Mouse (Mus musculus): ENCODE results near the gene Med15.
"Not testable (repeated sequence)": the region's sequence is repeated elsewhere in the genome, so short reads cannot be mapped to it uniquely, and the experiment has no call there.

The Med15 gene

GRCm38 (mm10) chr16:17732841-17733340 lies at the start of gene Med15:
TSS of gene Med15 (minus strand) at chr16:17732891.
- DNase-seq (ENCODE audit: low spot score): no peak

- no peak for DNase-seq (ENCODE audit: low spot score)
These were observed 47.0 kb upstream of the Med15 start for GRCm38 (mm10) chr16:17779692-17780091.

- DNase-seq (ENCODE audit: low spot score): no peak
These were observed 45.5 kb upstream of the Med15 start for GRCm38 (mm10) chr16:17778223-17778622.

GRCm38 (mm10) chr16:17776828-17777227 lies 44.1 kb upstream of the Med15 start:
- DNase-seq (ENCODE audit: low spot score): no peak

GRCm38 (mm10) chr16:17771117-17771865 lies 38.6 kb upstream of the Med15 start:
- DNase-seq (ENCODE audit: low spot score): no peak

DNA sequence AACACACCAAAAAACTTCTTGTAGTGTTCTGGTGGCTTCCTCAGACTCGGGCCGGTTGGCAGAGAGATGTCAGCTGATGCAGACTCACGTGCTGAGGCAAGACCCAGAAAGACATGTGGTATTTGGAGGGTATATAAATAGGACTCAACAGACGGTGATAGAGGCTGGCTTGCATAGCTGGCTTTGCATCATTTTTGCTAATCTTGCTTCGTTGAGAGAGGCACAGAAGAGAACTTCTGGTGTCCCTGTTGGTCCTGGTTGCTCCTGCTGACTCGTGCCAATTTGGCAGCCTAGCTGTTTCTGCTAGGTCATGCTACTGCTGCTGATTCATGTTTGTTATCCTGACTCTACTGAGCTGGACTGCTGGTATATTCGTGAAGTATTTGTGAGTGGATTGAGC lies 36.1 kb upstream of the Med15 start:
- DNase-seq (ENCODE audit: low spot score): no peak

DNA sequence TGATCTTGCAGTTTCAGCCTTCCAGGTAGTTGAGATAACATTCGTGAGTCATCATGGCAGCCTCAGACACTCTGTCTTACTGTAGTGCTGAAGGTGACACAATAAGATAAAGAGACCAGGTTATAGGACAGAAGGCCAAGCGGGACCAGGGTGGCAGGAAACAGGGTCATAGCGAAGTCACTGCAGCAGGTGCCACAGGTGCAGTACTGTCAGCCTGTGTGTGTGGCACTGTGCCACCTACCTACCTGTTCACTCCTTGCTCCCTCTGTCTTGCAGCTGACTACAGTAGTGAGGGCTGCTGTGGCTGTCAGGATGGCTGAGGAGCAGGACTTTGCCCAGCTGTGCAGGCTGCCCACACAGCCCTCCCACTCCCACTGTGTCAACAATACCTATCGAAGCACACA lies 31.4 kb upstream of the Med15 start:
- no peak for DNase-seq (ENCODE audit: low spot score)

DNA sequence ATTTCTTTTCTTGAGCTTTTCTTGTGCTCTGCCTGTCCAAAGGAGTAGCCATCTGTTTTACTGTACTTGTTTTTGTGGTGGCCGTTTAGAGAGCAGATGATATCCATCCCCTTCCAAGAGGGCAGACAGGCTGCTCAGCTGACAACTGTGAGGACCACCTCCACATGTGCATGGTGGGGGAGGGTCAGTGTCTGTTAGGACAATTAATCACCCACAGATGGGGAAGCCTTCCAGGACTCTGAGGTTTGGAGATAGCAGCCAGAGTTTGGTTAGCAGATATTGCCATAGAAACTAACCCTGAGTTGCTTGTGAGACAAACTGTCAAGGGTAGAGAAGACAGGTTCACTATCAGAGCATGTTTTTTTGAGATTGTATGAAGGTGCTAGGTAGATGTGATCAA lies 28.4 kb upstream of the Med15 start:
- no peak for DNase-seq (ENCODE audit: low spot score)

GRCm38 (mm10) chr16:17760657-17761056 lies 28.0 kb upstream of the Med15 start:
- DNase-seq (ENCODE audit: low spot score): peak; percentile 16

DNA sequence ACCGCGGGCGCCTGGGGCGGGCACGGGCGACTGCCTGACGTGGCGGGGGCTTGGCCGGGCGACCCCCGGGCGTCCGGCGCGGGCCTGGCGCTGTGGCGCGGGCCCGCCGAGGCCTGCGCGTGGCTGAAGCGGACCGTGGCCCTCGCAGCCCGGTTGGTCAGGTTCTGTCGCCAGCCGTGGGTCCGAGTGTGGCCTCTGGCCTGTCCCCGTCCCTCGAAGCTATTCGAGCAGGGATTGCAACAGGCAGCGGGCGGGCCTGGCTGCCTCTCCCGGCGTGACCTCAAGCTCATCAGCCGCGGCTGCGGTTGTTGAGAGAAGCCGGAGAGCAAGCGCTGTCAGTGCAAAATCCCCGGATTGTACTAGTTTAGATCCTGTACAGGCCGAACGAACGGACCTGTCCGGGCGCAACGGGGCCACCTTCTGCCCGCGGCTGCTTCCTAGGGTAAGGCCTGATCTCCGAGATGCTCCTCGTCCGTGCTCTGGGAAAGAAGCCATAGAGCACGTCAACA lies 27.2 kb upstream of the Med15 start:
- DNase-seq (ENCODE audit: low spot score): no peak

GRCm38 (mm10) chr16:17759344-17759773 lies 26.7 kb upstream of the Med15 start, which contains the start of gene Klhl22:
TSS of gene Klhl22 (plus strand) at chr16:17759618.
- peak; percentile 56 for DNase-seq (ENCODE audit: low spot score)

DNA sequence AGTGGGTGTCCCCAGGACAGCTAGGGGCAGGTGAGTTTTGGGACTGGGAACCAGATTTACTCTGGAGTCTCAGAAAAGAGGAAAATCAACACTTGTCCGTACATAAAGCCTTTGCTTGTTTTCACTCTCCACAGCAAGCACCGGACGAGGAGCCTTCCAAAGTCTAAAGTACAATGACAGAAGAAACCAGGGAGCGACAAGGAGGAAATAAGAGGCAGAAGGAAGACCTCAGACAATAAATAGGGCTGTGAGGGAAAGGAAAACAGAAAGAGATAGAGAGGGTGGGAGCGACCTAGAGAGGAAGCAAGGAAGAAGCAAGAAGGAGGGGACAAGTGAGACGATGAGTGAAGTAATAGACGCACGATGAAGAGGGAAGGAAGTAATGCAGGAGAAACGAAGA lies 26.2 kb upstream of the Med15 start:
- no peak for DNase-seq (ENCODE audit: low spot score)

DNA sequence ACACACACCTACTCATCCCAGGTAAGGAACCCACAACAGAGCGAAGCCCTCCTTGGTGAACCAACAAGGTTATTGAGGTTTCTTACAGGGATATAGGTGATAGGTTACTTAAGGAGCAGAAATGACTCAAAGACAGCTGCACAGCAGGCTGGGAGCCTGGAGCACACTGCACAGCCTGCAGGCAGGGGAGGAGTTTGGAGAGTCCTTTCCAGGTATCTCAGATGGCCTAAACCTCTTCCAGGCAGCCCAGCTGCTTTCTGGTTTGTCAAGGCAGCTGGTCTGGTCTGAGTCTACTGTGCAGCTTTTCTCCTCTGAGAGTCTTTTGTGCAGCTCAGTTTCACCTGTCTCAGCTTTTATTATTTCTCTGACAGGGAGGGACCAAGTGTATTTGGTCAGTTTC lies 25.1 kb upstream of the Med15 start:
- DNase-seq (ENCODE audit: low spot score): no peak

DNA sequence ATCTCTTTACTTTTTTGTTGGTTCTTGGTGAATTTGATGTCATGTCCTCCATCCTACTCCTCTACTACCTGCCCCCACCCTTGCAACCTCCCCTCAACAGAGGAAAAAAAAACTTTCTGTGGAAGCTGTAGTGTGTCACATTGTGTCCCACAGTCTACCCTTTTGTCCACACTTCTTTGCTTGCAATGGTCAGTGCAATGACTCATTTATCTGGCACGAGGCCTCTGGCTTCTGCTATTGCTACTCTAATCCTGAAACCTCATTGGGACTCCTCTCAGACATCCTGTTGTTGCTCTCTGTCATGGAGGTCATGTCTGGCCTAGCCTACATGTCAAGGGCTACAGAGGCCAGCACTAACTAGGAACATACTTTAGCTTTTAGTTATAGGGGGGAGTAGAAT lies 21.0 kb upstream of the Med15 start:
- no peak for DNase-seq (ENCODE audit: low spot score)

DNA sequence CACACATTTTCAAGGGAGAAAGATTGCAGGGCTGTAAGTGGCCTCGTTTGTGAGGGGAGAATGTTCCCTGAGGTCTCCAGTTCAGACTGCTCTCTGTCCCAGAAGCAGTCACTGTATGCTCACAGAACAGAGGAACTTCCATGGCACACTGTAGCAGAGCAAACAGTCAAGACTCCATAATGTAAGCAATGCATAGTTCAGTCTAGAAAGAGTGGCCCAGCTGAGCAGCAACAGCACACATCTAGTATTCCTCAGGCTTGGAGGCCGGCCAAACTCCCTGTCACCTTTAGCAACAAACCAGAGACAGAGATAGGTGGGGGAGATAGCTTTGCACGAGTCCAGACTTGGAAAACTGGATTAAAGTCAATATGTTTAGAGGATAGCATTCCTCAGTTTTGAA lies 20.3 kb upstream of the Med15 start:
- DNase-seq (ENCODE audit: low spot score): no peak

DNA sequence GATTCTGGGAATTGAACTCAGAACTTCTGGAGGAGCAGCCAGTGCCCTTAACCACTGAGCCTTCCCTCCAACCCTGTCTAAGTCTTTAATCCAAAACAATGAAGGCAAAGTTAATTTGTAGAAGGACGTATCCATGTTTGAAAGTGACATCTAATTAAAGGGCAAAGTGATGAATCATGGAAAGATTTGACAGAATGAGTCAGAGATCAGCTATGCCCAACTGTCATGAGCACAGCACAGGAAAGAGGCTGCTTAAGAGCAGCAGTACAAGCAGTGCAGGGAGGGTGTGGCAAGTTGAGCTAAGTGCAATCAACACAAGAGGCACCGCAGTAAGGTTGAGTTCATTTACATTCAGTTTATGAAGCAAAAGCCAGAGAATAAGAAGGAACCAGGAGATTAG lies 12.4 kb upstream of the Med15 start:
- no peak for DNase-seq (ENCODE audit: low spot score)

DNA sequence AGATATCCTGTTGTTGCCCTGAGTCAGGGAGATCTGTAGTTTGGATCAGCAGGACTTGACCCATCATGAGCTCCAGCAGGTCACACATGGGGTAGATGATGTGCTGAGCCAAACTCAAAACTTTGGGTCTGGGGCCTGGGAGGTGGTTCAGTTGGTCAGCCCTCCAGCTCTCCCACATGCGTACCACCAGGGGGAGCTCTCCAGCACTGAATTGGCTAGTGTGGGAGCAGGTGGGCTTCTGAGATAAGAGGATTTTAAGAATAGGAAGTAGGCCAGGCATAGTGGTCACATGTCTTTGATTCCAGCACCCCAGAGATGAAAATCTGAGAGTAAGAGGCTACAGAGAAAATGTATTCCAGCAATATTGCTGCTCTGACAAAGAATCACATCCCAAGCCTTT lies 11.8 kb upstream of the Med15 start:
- DNase-seq (ENCODE audit: low spot score): no peak

- no peak for DNase-seq (ENCODE audit: low spot score)
These were observed 10.6 kb upstream of the Med15 start for GRCm38 (mm10) chr16:17743279-17743678.

DNA sequence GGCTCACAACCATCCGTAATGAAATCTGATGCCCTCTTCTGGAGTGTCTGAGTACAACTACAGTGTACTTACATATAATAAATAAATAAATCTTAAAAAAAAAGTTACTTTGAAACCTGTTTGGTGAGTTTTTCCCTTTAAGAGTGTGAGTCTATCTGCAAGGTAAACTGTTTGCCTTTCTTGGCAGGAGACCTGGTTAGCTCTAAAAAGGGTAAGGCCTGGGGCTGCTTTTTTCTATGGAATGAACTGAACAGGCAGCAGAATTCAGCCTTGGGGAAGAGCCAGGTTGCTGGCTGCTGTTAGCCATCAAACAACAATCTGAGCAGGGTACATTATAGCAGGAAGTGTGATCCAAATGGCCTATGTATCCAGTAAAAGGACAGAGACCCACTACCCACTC lies 10.1 kb upstream of the Med15 start:
- DNase-seq (ENCODE audit: low spot score): no peak

GRCm38 (mm10) chr16:17740080-17740479 lies 7.4 kb upstream of the Med15 start:
- no peak for DNase-seq (ENCODE audit: low spot score)

DNA sequence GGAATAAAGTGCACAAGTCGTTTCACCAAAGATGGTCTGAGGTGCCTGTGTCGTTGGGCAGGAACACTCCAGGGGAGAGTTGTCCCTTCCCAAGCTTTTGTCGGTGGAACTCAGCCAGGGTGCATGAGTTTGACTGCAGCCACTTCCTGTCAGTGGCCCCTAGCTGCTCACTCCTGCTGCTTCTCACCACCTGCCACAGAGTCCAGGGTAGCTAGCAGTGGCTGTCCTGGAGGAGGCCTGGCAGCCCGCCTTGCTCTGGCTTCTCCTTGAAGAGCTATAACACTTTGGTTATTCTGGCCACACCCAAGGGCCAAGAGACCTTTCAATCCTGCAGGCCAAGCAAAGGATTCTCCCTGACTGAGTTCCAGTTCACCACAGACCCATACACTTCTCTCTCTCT lies 3.5 kb upstream of the Med15 start:
- no peak for DNase-seq (ENCODE audit: low spot score)

- DNase-seq (ENCODE audit: low spot score): not testable (repeated sequence)
These were observed 2.2 kb upstream of the Med15 start for GRCm38 (mm10) chr16:17734872-17735271.

GRCm38 (mm10) chr16:17733646-17734045 lies 955 bp upstream of the Med15 start:
- DNase-seq (ENCODE audit: low spot score): no peak

GRCm38 (mm10) chr16:17732431-17732830 lies 260 bp downstream of the Med15 start:
- no peak for DNase-seq (ENCODE audit: low spot score)
